Mouse (Mus musculus) midbrain, embryonic 15.5 days (tissue): ENCODE measurements around the gene Epb41l2. TPM values are rescaled to one million over a fixed set of nuclear protein-coding genes. Genes with fewer than 3 reads are reported as not detected.

Source experiments
- ATAC-seq: fragments of 200-750 bp; cut with Nextera tagmentation; replicated peaks from 2 replicates; pipeline ENCODE4 v1.8.0; 2017; ENCODE audit warnings: moderate TSS enrichment
- H3K27ac ChIP-seq: fragments of 300-500 bp; sonication (generic); 2 replicates; pipeline ENCODE4 v1.5.1; 2015; ENCODE audit warnings: mild to moderate bottlenecking, inconsistent platforms
- H3K27me3 ChIP-seq: fragments of 300-500 bp; sonication (generic); replicated peaks from 2 replicates; pipeline ENCODE4 v1.6.1; 2015; ENCODE audit warnings: inconsistent platforms
- H3K36me3 ChIP-seq: fragments of 300-500 bp; sonication (generic); replicated peaks from 2 replicates; pipeline ENCODE4 v1.6.1; 2015; ENCODE audit warnings: inconsistent platforms
- H3K4me1 ChIP-seq: fragments of 300-500 bp; sonication (generic); 2 replicates; pipeline ENCODE4 v1.6.1; 2015; ENCODE audit warnings: inconsistent platforms
- H3K4me2 ChIP-seq: fragments of 300-500 bp; sonication (generic); 2 replicates; pipeline ENCODE4 v1.6.1; 2015; ENCODE audit warnings: inconsistent platforms, mild to moderate bottlenecking, moderate library complexity
- H3K4me3 ChIP-seq: fragments of 300-500 bp; sonication (generic); 2 replicates; pipeline ENCODE4 v1.5.1; 2015; ENCODE audit warnings: mild to moderate bottlenecking, inconsistent platforms
- H3K9ac ChIP-seq: fragments of 300-500 bp; sonication (generic); 2 replicates; pipeline ENCODE4 v1.6.1; 2015; ENCODE audit warnings: mild to moderate bottlenecking, inconsistent platforms
- H3K9me3 ChIP-seq: fragments of 300-500 bp; sonication (generic); 2 replicates; pipeline ENCODE4 v1.6.1; 2016; ENCODE audit warnings: inconsistent platforms
- WGBS: fragments of 180-500 bp; shearing (Covaris S2); methylation state at CpG from one replicate; pipeline ENCODE4 v1.1.7; 2015; ENCODE audit warnings: mixed read lengths; 5-methylcytosine and 5-hydroxymethylcytosine counted together
- polyA plus RNA-seq: library from polyadenylated mRNA; unstranded; fragments of >200 nt; fragmentation: Nextera tagmentation; extraction: Ambion mirVana; gene quantifications from 2 replicates; pipeline ENCODE4 v1.2.1, GENCODE M21; 2015

Epb41l2 gene
- 25.4 and 27.7 TPM in 2 replicates for polyA plus RNA-seq

- Histone ChIP-seq H3K9ac (peak within 1 kb of the TSS; percentile 73), H3K27me3 (0 out of 2 replicates have a peak, but pooled peaks cover 3% of the 10 kb centered on the region), H3K9me3 (no peaks in the 10 kb centered on the region), H3K36me3 (no peaks in the 10 kb centered on the region), H3K4me3 (peak within 1 kb of the TSS; percentile 94), H3K4me1 (peaks cover 15% of the 10 kb centered on the region), H3K4me2 (peak within 1 kb of the TSS; percentile 89), H3K27ac (peak within 1 kb of the TSS; percentile 65)
- peak; percentile 91 for ATAC-seq
- under 1% methylated on average over 55 of the region's 55 CpGs for WGBS
Observed at GRCm38 (mm10) chr10:25359208-25359958, at the start of gene Epb41l2. Gene Epb41l2, plus strand, starts transcription at chr10:25359798.

- Histone ChIP-seq H3K27me3 (no peaks in the 10 kb centered on the region), H3K9me3 (no peaks in the 10 kb centered on the region), H3K27ac (no peak overlapping the region), H3K4me2 (no peak overlapping the region), H3K4me1 (peaks cover 9% of the 10 kb centered on the region; the same call in 1 of the 2 replicates), H3K9ac (no peak overlapping the region), H3K36me3 (no peaks in the 10 kb centered on the region), H3K4me3 (no peak overlapping the region)
- no peak for ATAC-seq
- 85% methylated on average over 5 of the region's 5 CpGs for WGBS
Observed at GRCm38 (mm10) chr10:25309996-25310395, 49.6 kb upstream of the Epb41l2 start.

GRCm38 (mm10) chr10:25310736-25311135 lies 48.9 kb upstream of the Epb41l2 start:
- H3K9ac ChIP-seq = no peak overlapping the region
- no peaks in the 10 kb centered on the region for H3K9me3 ChIP-seq
- peaks cover 9% of the 10 kb centered on the region; the same call in 1 of the 2 replicates for H3K4me1 ChIP-seq
- H3K27me3 ChIP-seq = no peaks in the 10 kb centered on the region
- 62% methylated on average over 4 of the region's 4 CpGs for WGBS
- no peak overlapping the region for H3K27ac ChIP-seq
- H3K36me3 ChIP-seq = no peaks in the 10 kb centered on the region
- no peak for ATAC-seq
- no peak overlapping the region for H3K4me3 ChIP-seq
- no peak overlapping the region for H3K4me2 ChIP-seq

GRCm38 (mm10) chr10:25311554-25312212 lies 47.9 kb upstream of the Epb41l2 start:
- ATAC-seq = peak; percentile 50; the same call in 1 of the 2 replicates
- Histone ChIP-seq H3K4me1 (peaks cover 9% of the 10 kb centered on the region; the same call in 1 of the 2 replicates), H3K9me3 (no peaks in the 10 kb centered on the region), H3K4me3 (no peak overlapping the region), H3K27me3 (no peaks in the 10 kb centered on the region), H3K9ac (no peak overlapping the region), H3K27ac (peak overlapping the region; percentile 29; the same call in 1 of the 2 replicates), H3K36me3 (no peaks in the 10 kb centered on the region), H3K4me2 (no peak overlapping the region)
- WGBS = 27% methylated on average over 9 of the region's 9 CpGs

- H3K9me3 ChIP-seq = no peaks in the 10 kb centered on the region
- peaks cover 9% of the 10 kb centered on the region; the same call in 1 of the 2 replicates for H3K4me1 ChIP-seq
- no peak overlapping the region for H3K9ac ChIP-seq
- 7% methylated on average over 17 of the region's 17 CpGs for WGBS
- H3K27me3 ChIP-seq = no peaks in the 10 kb centered on the region
- no peaks in the 10 kb centered on the region for H3K36me3 ChIP-seq
- H3K4me3 ChIP-seq = no peak overlapping the region
- no peak overlapping the region for H3K27ac ChIP-seq
- ATAC-seq = no peak
- peak overlapping the region; percentile 23 for H3K4me2 ChIP-seq
Observed at GRCm38 (mm10) chr10:25313856-25314584, 45.6 kb upstream of the Epb41l2 start.

- Histone ChIP-seq H3K27ac (no peak overlapping the region), H3K9ac (no peak overlapping the region), H3K4me3 (no peak overlapping the region), H3K4me2 (no peak overlapping the region), H3K9me3 (no peaks in the 10 kb centered on the region), H3K4me1 (no peaks in the 10 kb centered on the region), H3K27me3 (no peaks in the 10 kb centered on the region), H3K36me3 (no peaks in the 10 kb centered on the region)
- peak; percentile 74 for ATAC-seq
Observed at GRCm38 (mm10) chr10:25317665-25318064, 41.9 kb upstream of the Epb41l2 start.

- Histone ChIP-seq H3K9me3 (no peaks in the 10 kb centered on the region), H3K9ac (no peak overlapping the region), H3K27ac (no peak overlapping the region), H3K4me1 (no peaks in the 10 kb centered on the region), H3K4me2 (no peak overlapping the region), H3K27me3 (no peaks in the 10 kb centered on the region), H3K36me3 (no peaks in the 10 kb centered on the region), H3K4me3 (no peak overlapping the region)
- 92% methylated on average over 5 of the region's 5 CpGs for WGBS
- ATAC-seq = no peak
Observed at GRCm38 (mm10) chr10:25318405-25318804, 41.2 kb upstream of the Epb41l2 start.

- H3K9ac ChIP-seq = no peak overlapping the region
- H3K27me3 ChIP-seq = no peaks in the 10 kb centered on the region
- no peak overlapping the region for H3K4me3 ChIP-seq
- no peaks in the 10 kb centered on the region for H3K9me3 ChIP-seq
- H3K4me2 ChIP-seq = no peak overlapping the region
- no peaks in the 10 kb centered on the region for H3K4me1 ChIP-seq
- H3K27ac ChIP-seq = no peak overlapping the region
- no peaks in the 10 kb centered on the region for H3K36me3 ChIP-seq
- no peak for ATAC-seq
Observed at GRCm38 (mm10) chr10:25319531-25319930, 40.1 kb upstream of the Epb41l2 start.

GRCm38 (mm10) chr10:25321198-25321597 lies 38.4 kb upstream of the Epb41l2 start:
- H3K36me3 ChIP-seq = no peaks in the 10 kb centered on the region
- ATAC-seq = no peak
- 88% methylated on average over 4 of the region's 4 CpGs for WGBS

GRCm38 (mm10) chr10:25325690-25326089 lies 33.9 kb upstream of the Epb41l2 start:
- Histone ChIP-seq H3K9me3 (no peaks in the 10 kb centered on the region), H3K4me1 (no peaks in the 10 kb centered on the region), H3K9ac (no peak overlapping the region), H3K4me3 (no peak overlapping the region), H3K36me3 (no peaks in the 10 kb centered on the region), H3K27me3 (no peaks in the 10 kb centered on the region), H3K27ac (no peak overlapping the region), H3K4me2 (no peak overlapping the region)
- 43% methylated on average over 4 of the region's 4 CpGs for whole genome bisulfite sequencing
- no peak for ATAC-seq

More at GRCm38 (mm10) chr10:25321198-25321597, 38.4 kb upstream of the Epb41l2 start:
- Histone ChIP-seq H3K4me3 (no peak overlapping the region), H3K27me3 (no peaks in the 10 kb centered on the region), H3K4me1 (no peaks in the 10 kb centered on the region), H3K9ac (no peak overlapping the region), H3K9me3 (no peaks in the 10 kb centered on the region), H3K4me2 (no peak overlapping the region), H3K27ac (no peak overlapping the region)

- no peak overlapping the region for H3K27ac ChIP-seq
- H3K9me3 ChIP-seq = no peaks in the 10 kb centered on the region
- H3K4me1 ChIP-seq = no peaks in the 10 kb centered on the region
- H3K9ac ChIP-seq = no peak overlapping the region
- no peak overlapping the region for H3K4me3 ChIP-seq
- 77% methylated on average over 6 of the region's 6 CpGs for WGBS
- no peaks in the 10 kb centered on the region for H3K36me3 ChIP-seq
- ATAC-seq = no peak
- no peaks in the 10 kb centered on the region for H3K27me3 ChIP-seq
- no peak overlapping the region for H3K4me2 ChIP-seq
Observed at GRCm38 (mm10) chr10:25327511-25327910, 32.1 kb upstream of the Epb41l2 start.

GRCm38 (mm10) chr10:25330094-25330493 lies 29.5 kb upstream of the Epb41l2 start:
- no peak for ATAC-seq
- 88% methylated on average over 7 of the region's 7 CpGs for WGBS
- Histone ChIP-seq H3K27me3 (no peaks in the 10 kb centered on the region), H3K4me1 (no peaks in the 10 kb centered on the region), H3K9ac (no peak overlapping the region), H3K4me3 (no peak overlapping the region), H3K27ac (no peak overlapping the region), H3K9me3 (no peaks in the 10 kb centered on the region), H3K36me3 (no peaks in the 10 kb centered on the region), H3K4me2 (no peak overlapping the region)
